Mouse (Mus musculus) embryonic facial prominence, embryonic 12.5 days (tissue): ENCODE data around the gene Bcl10. TPM values are rescaled to one million over a fixed set of nuclear protein-coding genes. Genes with fewer than 3 reads are reported as not detected.
"Not testable (repeated sequence)": the region's sequence is repeated elsewhere in the genome, so short reads cannot be mapped to it uniquely, and the experiment has no call there.

Source experiments
- ATAC-seq: fragments of 200-750 bp; cut with Nextera tagmentation; 2 replicates; pipeline ENCODE4 v1.8.0; 2017; ENCODE audit not compliant: insufficient number of reproducible peaks, insufficient read depth, low FRiP score, low TSS enrichment
- H3K27ac ChIP-seq: fragments of 300-500 bp; sonication (generic); 2 replicates; pipeline ENCODE4 v1.5.1; 2016; ENCODE audit warnings: mild to moderate bottlenecking
- H3K27me3 ChIP-seq: fragments of 300-500 bp; sonication (generic); 2 replicates; pipeline ENCODE4 v1.6.1; 2016; ENCODE audit warnings: mild to moderate bottlenecking, moderate library complexity
- H3K36me3 ChIP-seq: fragments of 300-500 bp; sonication (generic); 2 replicates; pipeline ENCODE4 v1.6.1; 2016; ENCODE audit warnings: mild to moderate bottlenecking
- H3K4me1 ChIP-seq: fragments of 300-500 bp; sonication (generic); 2 replicates; pipeline ENCODE4 v1.6.1; 2016
- H3K4me2 ChIP-seq: fragments of 300-500 bp; sonication (generic); replicated peaks from 2 replicates; pipeline ENCODE4 v1.6.1; 2016; ENCODE audit warnings: mild to moderate bottlenecking, moderate library complexity
- H3K4me3 ChIP-seq: fragments of 300-500 bp; sonication (generic); 2 replicates; pipeline ENCODE4 v1.5.1; 2016; ENCODE audit warnings: mild to moderate bottlenecking
- H3K9ac ChIP-seq: fragments of 300-500 bp; sonication (generic); 2 replicates; pipeline ENCODE4 v1.6.1; 2016; ENCODE audit warnings: mild to moderate bottlenecking, moderate library complexity
- H3K9me3 ChIP-seq: fragments of 300-500 bp; sonication (generic); 2 replicates; pipeline ENCODE4 v1.6.1; 2016; ENCODE audit warnings: mild to moderate bottlenecking, moderate library complexity
- WGBS: fragments of 180-500 bp; shearing (Covaris S2); methylation state at CpG from one replicate; pipeline ENCODE4 v1.1.7; 2016; 5-methylcytosine and 5-hydroxymethylcytosine counted together
- polyA plus RNA-seq: library from polyadenylated mRNA; unstranded; fragments of >200 nt; fragmentation: Nextera tagmentation; extraction: Ambion mirVana; gene quantifications from 2 replicates; pipeline ENCODE4 v1.2.1, GENCODE M21; 2016

The Bcl10 gene
- polyA plus RNA-seq, 1 experiment from 2014 or later: 52.7 TPM

- Histone ChIP-seq H3K4me2 (no peak overlapping the region), H3K27ac (peak overlapping the region; percentile 13; the same call in 1 of the 2 replicates), H3K4me3 (no peak overlapping the region), H3K9me3 (no peaks in the 10 kb centered on the region), H3K4me1 (peaks cover 11% of the 10 kb centered on the region), H3K9ac (no peak overlapping the region), H3K36me3 (no peaks in the 10 kb centered on the region), H3K27me3 (no peaks in the 10 kb centered on the region)
- no peak for ATAC-seq
- 80% methylated on average over 18 of the region's 18 CpGs for WGBS
Measured at GRCm38 (mm10) chr3:145890346-145891132, 32.1 kb upstream of the Bcl10 start.

- H3K27ac ChIP-seq: no peak overlapping the region
- no peaks in the 10 kb centered on the region for H3K4me1 ChIP-seq
- no peaks in the 10 kb centered on the region for H3K9me3 ChIP-seq
- H3K9ac ChIP-seq: no peak overlapping the region
- H3K4me2 ChIP-seq: no peak overlapping the region
- no peaks in the 10 kb centered on the region for H3K36me3 ChIP-seq
- H3K4me3 ChIP-seq: no peak overlapping the region
- 77% methylated on average over 3 of the region's 3 CpGs for WGBS
- ATAC-seq: no peak
- H3K27me3 ChIP-seq: no peaks in the 10 kb centered on the region
Measured at GRCm38 (mm10) chr3:145892451-145892850, 30.2 kb upstream of the Bcl10 start.

GRCm38 (mm10) chr3:145894131-145894530, 28.5 kb upstream of the Bcl10 start:
- no peaks in the 10 kb centered on the region for H3K36me3 ChIP-seq
- no peaks in the 10 kb centered on the region for H3K27me3 ChIP-seq
- no peaks in the 10 kb centered on the region for H3K9me3 ChIP-seq
- no peak overlapping the region for H3K27ac ChIP-seq
- ATAC-seq: no peak
- no peak overlapping the region for H3K4me2 ChIP-seq
- H3K9ac ChIP-seq: no peak overlapping the region
- no peak overlapping the region for H3K4me3 ChIP-seq
- WGBS: 79% methylated on average over 12 of the region's 12 CpGs
- H3K4me1 ChIP-seq: no peaks in the 10 kb centered on the region

GRCm38 (mm10) chr3:145897749-145898148, 24.9 kb upstream of the Bcl10 start:
- H3K9ac ChIP-seq: no peak overlapping the region
- no peak for ATAC-seq
- no peak overlapping the region for H3K4me3 ChIP-seq
- no peak overlapping the region for H3K27ac ChIP-seq
- H3K4me1 ChIP-seq: no peaks in the 10 kb centered on the region
- H3K27me3 ChIP-seq: no peaks in the 10 kb centered on the region
- no peaks in the 10 kb centered on the region for H3K36me3 ChIP-seq
- no peaks in the 10 kb centered on the region for H3K9me3 ChIP-seq
- whole genome bisulfite sequencing: 81% methylated on average over 11 of the region's 11 CpGs
- H3K4me2 ChIP-seq: no peak overlapping the region

GRCm38 (mm10) chr3:145899832-145900231, 22.8 kb upstream of the Bcl10 start:
- Histone ChIP-seq H3K27ac (no peak overlapping the region), H3K4me2 (no peak overlapping the region), H3K27me3 (no peaks in the 10 kb centered on the region), H3K36me3 (no peaks in the 10 kb centered on the region), H3K9ac (no peak overlapping the region), H3K4me3 (no peak overlapping the region), H3K4me1 (no peaks in the 10 kb centered on the region), H3K9me3 (no peaks in the 10 kb centered on the region)
- 86% methylated on average over 8 of the region's 8 CpGs for WGBS
- no peak for ATAC-seq

- Histone ChIP-seq H3K27ac (no peak overlapping the region), H3K36me3 (no peaks in the 10 kb centered on the region), H3K27me3 (no peaks in the 10 kb centered on the region), H3K4me2 (no peak overlapping the region), H3K9ac (no peak overlapping the region), H3K4me3 (no peak overlapping the region), H3K9me3 (no peaks in the 10 kb centered on the region), H3K4me1 (no peaks in the 10 kb centered on the region)
- no peak for ATAC-seq
- 79% methylated on average over 8 of the region's 8 CpGs for WGBS
Measured at GRCm38 (mm10) chr3:145903530-145903929, 19.1 kb upstream of the Bcl10 start.

- no peak for ATAC-seq
Measured at GRCm38 (mm10) chr3:145904850-145905776, 17.5 kb upstream of the Bcl10 start.

GRCm38 (mm10) chr3:145906582-145906981, 16.0 kb upstream of the Bcl10 start:
- no peak for ATAC-seq
- no peaks in the 10 kb centered on the region for H3K27me3 ChIP-seq
- no peaks in the 10 kb centered on the region for H3K9me3 ChIP-seq
- no peak overlapping the region for H3K4me3 ChIP-seq
- no peak overlapping the region for H3K4me2 ChIP-seq
- 89% methylated on average over 9 of the region's 9 CpGs for WGBS
- H3K4me1 ChIP-seq: no peaks in the 10 kb centered on the region
- H3K36me3 ChIP-seq: no peaks in the 10 kb centered on the region
- H3K27ac ChIP-seq: no peak overlapping the region
- no peak overlapping the region for H3K9ac ChIP-seq

More at GRCm38 (mm10) chr3:145904850-145905776, 17.5 kb upstream of the Bcl10 start:
- WGBS: 52% methylated on average over 22 of the region's 22 CpGs
- Histone ChIP-seq H3K4me1 (no peaks in the 10 kb centered on the region), H3K27ac (no peak overlapping the region), H3K4me3 (no peak overlapping the region), H3K27me3 (no peaks in the 10 kb centered on the region), H3K9me3 (no peaks in the 10 kb centered on the region), H3K36me3 (no peaks in the 10 kb centered on the region), H3K4me2 (peak overlapping the region; percentile 36), H3K9ac (no peak overlapping the region)

- H3K36me3 ChIP-seq: no peaks in the 10 kb centered on the region
- no peak overlapping the region for H3K4me3 ChIP-seq
- ATAC-seq: no peak
- H3K9me3 ChIP-seq: no peaks in the 10 kb centered on the region
- H3K27me3 ChIP-seq: no peaks in the 10 kb centered on the region
- WGBS: 87% methylated on average over 7 of the region's 7 CpGs
- H3K9ac ChIP-seq: no peak overlapping the region
- H3K4me1 ChIP-seq: no peaks in the 10 kb centered on the region
- no peak overlapping the region for H3K4me2 ChIP-seq
- H3K27ac ChIP-seq: no peak overlapping the region
Measured at GRCm38 (mm10) chr3:145912512-145912911, 10.1 kb upstream of the Bcl10 start.

GRCm38 (mm10) chr3:145913263-145913662, 9.3 kb upstream of the Bcl10 start:
- H3K4me2 ChIP-seq: no peak overlapping the region
- no peak overlapping the region for H3K4me3 ChIP-seq
- H3K27ac ChIP-seq: no peak overlapping the region
- no peaks in the 10 kb centered on the region for H3K4me1 ChIP-seq
- H3K9me3 ChIP-seq: no peaks in the 10 kb centered on the region
- no peaks in the 10 kb centered on the region for H3K27me3 ChIP-seq
- WGBS: 76% methylated on average over 6 of the region's 6 CpGs
- no peak overlapping the region for H3K9ac ChIP-seq
- no peak for ATAC-seq
- no peaks in the 10 kb centered on the region for H3K36me3 ChIP-seq

- not testable (repeated sequence) for H3K4me1 ChIP-seq, H3K9me3 ChIP-seq, H3K27me3 ChIP-seq, H3K4me2 ChIP-seq, H3K9ac ChIP-seq, ATAC-seq, H3K4me3 ChIP-seq, H3K36me3 ChIP-seq, H3K27ac ChIP-seq
- 70% methylated on average over 7 of the region's 7 CpGs for WGBS
Measured at GRCm38 (mm10) chr3:145913942-145914341, 8.7 kb upstream of the Bcl10 start.

- no peak overlapping the region for H3K9ac ChIP-seq
- H3K27ac ChIP-seq: no peak overlapping the region
- no peaks in the 10 kb centered on the region for H3K36me3 ChIP-seq
- no peaks in the 10 kb centered on the region for H3K27me3 ChIP-seq
- H3K4me3 ChIP-seq: no peak overlapping the region
- no peaks in the 10 kb centered on the region for H3K4me1 ChIP-seq
- WGBS: 87% methylated on average over 5 of the region's 5 CpGs
- H3K4me2 ChIP-seq: no peak overlapping the region
- no peaks in the 10 kb centered on the region for H3K9me3 ChIP-seq
- no peak for ATAC-seq
Measured at GRCm38 (mm10) chr3:145916374-145916773, 6.2 kb upstream of the Bcl10 start.
